Mouse (Mus musculus) right cerebral cortex, adult 2 months (tissue): ENCODE measurements around the gene Hk1.
A peak's percentile ranks its signal among the peaks of the same experiment; 100 is the strongest.

Source experiments
- DNase-seq, 2 experiments: peaks; one replicate each; pipeline ENCODE4 v3.0.0; 2021 to 2022; ENCODE audit warnings: low spot score in 2 of 2

Hk1 gene

GRCm38 (mm10) chr10:62379808-62380207 is at the start of gene Hk1:
TSS of gene Hk1 (minus strand) at chr10:62379908.
- DNase-seq = no peak

DNA sequence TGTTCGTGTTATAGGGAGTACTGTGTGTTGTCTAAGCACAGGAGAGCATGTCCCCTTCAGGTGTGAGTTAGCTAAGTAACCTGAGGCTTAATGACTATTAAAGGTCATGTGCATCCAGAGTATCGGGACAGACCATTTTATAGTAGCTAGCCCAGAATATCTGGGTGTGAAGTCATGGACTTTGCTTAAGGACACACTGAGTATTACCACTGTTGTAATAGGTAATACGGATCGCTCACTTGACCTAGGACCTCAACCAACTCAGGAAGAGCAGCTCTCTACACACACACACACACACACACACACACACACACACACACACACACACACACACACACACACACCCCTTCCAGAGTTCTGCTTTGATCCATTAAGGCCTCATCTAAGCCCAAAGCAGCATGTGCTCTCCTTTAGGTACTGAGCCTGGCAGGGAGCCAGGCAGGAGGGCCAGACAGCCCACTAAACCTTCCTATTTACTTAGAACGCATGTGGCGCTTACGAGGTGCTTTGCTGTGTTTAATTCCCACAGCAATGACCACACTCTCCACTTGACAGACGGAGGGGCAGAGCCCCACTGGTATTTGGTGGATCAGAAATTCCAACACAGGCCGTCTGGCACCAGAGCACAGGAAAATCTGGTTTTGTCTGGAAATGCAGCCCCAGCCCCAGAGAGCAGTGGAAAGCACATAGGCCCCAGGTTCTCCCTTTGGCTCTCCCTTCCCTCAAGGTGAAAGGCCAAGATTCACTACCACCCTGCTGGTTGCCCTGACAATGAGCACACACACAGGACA is 45.6 kb upstream of the Hk1 start:
- no peak for DNase-seq

GRCm38 (mm10) chr10:62422255-62422654 is 42.5 kb upstream of the Hk1 start, which contains the start of gene Hkdc1:
TSS of gene Hkdc1 (minus strand) at chr10:62422491.
- DNase-seq = no peak

DNA sequence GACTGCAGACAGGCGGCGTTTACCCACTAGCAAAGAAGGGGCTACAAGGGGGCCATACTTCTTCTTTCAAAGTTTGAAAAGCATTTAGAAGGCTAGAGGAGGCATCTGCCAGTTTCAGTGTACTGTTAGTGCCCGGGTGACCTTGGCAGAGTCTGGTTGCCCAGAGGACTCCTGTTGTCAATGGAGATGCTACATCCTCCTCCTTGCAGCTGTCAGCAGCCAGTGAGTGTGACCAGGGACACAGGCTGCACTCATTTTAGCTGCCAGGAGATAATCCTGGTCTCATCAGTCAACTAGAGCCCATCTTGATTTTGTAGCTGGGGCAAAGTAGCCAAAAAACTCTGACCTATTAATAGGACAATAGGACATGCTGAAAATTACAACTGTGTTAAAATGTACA is 41.4 kb upstream of the Hk1 start:
- DNase-seq = no peak

GRCm38 (mm10) chr10:62420399-62420798 is 40.7 kb upstream of the Hk1 start:
- no peak for DNase-seq

GRCm38 (mm10) chr10:62419422-62419821 is 39.7 kb upstream of the Hk1 start:
- DNase-seq = no peak

GRCm38 (mm10) chr10:62418831-62419356 is 39.2 kb upstream of the Hk1 start:
- no peak for DNase-seq

DNA sequence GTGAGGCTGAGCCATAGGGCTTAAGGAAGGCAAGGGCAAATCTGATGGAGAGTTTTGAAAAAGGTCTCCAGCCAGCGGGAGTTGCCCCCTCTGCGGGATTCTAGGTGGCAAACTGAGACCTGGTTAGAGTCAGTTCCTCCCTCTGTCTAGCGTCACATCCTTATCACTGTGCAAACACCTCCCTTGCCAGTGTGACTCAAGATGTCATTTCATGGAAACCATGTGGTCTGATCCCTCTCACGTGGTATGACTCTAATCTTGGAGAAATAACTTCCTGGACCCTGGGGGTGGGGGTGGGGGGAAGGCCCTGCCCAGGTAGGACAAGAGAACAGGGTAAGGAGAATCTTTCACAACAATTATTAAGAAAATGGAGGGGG is 33.9 kb upstream of the Hk1 start:
- DNase-seq = no peak

- peak in 1 of 2 experiments; percentile 10 for DNase-seq
Observed at GRCm38 (mm10) chr10:62412906-62413605, 33.3 kb upstream of the Hk1 start.

- DNase-seq = peak; percentile 26 to 28
Observed at GRCm38 (mm10) chr10:62411431-62412410, 32.0 kb upstream of the Hk1 start.

- DNase-seq = peak; percentile 75 to 80
Observed at GRCm38 (mm10) chr10:62410943-62411342, 31.2 kb upstream of the Hk1 start.

DNA sequence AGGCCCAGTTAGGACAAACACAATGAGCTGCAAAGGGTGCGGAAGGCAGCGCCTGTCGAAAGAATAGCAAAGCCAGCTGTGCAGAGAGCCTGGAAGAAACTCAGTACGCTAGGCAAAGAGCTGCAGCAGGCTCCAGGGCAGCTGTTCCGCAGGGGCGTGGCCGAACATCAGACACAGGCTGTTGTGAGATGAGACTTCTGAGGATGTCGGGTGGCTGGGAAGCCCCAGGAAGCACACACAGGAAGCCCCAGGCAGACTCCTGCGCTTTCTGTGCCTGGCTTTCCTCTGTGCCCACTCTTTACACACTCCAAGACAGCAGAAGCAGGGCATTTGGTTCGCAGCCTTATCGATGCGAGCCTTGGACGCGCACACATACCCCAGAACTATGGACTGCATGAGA is 25.2 kb upstream of the Hk1 start:
- DNase-seq = no peak

DNA sequence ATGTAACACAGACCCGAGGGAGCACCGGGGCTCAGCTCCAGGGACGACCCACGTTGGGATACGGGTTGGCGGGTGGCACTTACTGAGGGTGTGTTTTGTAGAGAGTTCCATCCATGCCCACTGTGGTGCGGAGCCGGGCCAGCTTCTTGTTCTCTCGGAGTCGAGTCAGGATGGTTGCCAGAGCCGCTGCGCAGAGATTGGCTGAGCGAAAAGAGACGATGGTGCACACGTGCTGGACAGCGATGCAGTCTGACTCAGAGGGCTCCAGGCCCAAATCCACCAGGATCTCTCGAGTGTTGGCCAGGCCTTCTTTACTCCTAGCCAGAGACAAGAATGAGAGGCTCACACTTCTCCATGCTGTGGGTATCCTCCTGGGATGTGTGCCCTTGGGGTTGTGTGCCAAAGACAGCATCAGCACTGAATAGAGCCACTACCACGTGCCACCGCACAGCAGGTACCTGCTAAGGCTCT is 22.0 kb upstream of the Hk1 start:
- DNase-seq = no peak

DNA sequence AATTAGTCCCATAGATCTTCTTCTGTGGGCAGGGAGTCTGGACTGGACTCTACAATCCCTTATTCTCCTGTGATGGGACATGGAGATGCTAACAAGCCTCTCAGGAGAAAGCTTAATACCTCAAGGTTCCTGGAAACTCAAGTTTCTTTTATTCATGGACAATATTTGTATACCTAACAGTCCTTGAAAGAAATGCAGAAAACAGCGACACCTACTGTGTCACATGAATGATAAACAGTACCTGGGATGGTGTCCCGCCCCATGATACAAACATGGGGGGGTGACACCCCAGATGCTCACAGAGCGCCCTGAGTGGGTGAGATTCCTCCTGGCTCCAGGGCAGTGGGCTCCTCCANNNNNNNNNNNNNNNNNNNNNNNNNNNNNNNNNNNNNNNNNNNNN is 3.3 kb upstream of the Hk1 start:
- no peak for DNase-seq

DNA sequence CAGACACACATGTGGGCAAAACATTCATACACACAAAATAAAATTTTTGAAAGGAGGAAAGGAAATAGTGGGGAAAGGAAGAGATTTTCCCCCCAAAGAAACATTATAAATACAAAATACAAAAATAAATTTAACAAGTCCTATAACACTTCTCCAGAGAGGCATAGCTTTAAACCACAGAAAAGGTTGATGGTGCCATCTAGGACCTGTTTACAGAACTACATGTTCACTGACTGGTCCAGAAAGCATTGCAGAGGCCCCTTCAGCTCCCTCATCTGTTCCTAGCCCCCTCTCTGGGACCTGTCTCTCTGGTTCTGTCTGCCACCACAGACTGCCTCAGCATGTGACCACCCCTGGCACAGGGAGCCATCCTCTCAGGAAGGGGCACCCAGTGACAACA is 1.2 kb upstream of the Hk1 start:
- DNase-seq = no peak

GRCm38 (mm10) chr10:62358827-62359226 is 20.9 kb downstream of the Hk1 start:
- DNase-seq = no peak

GRCm38 (mm10) chr10:62356105-62356730 is 23.5 kb downstream of the Hk1 start:
- DNase-seq = peak; percentile 26 to 64

DNA sequence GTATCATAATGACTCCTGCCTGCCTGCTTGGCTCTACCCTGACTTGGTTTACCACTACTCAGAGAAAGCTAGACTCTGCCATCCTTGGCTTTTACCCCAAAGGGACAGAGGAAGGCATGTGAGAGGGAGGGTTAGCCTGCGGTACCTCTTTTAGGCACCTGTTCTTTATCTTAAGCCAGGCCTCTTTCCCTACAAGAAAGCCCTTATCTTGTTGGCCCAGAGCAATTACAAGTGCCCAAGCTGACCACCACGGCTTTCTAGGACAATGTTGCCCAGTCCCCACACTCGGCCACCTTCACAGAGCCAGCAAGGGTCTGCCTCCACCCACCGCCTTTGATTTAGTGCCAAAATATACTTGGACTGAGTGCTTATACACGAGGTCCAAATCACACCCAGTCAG is 34.6 kb downstream of the Hk1 start:
- no peak for DNase-seq

- DNase-seq = no peak
Observed at GRCm38 (mm10) chr10:62344004-62344752, 35.5 kb downstream of the Hk1 start.

DNA sequence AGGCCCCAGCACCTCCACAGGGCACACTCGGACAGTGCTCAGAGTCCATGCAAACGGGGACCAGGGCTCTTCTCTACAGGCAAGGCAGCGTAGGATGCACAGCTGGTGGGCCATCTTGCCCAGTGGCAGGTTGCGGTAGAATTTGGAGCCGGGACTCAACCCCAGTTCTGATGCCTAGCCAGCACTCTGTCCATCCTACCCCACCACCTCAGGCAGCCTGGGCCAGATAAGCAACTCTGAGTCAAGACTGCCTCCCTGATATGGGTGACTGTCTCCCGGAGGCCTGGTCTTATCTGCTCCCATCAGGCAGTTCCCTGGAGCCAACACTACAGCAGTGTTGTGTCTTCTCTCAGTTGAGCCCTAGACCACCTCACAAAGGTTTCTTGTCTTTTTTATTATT is 37.2 kb downstream of the Hk1 start:
- no peak for DNase-seq
